Mouse (Mus musculus): Measurements from ENCODE around the gene Smg7. TPM values are rescaled to one million over a fixed set of nuclear protein-coding genes. Genes with fewer than 3 reads are reported as not detected.

Gene Smg7
- polyA plus RNA-seq, 1 experiment from 2014 or later: 23.1 TPM

GRCm38 (mm10) chr1:152845211-152845730, 57.2 kb downstream of the Smg7 start:
- no peaks in the 10 kb centered on the region for H3K4me1 ChIP-seq (replicated peaks; ENCODE audit: insufficient read depth, low read length)
- no peak for DNase-seq (ENCODE audit: low spot score)
- WGBS: 67% methylated on average over 3 of the region's 3 CpGs
- ATAC-seq (replicated peaks; ENCODE audit: low FRiP score, low read depth): no peak
- H3K27ac ChIP-seq: no peak overlapping the region
- H3K36me3 ChIP-seq (ENCODE audit: insufficient read depth, low read length): peaks cover 75% of the 10 kb centered on the region
- no peak overlapping the region for H3K4me3 ChIP-seq (replicated peaks; ENCODE audit: low read depth, low read length)
- no peak overlapping the region for H3K9ac ChIP-seq (ENCODE audit: low read depth, low read length)
- no peaks in the 10 kb centered on the region for H3K9me3 ChIP-seq (replicated peaks; ENCODE audit: low read length)
- H3K4me2 ChIP-seq (ENCODE audit: low read length): no peak overlapping the region
- no peaks in the 10 kb centered on the region for H3K27me3 ChIP-seq (ENCODE audit: insufficient read depth, low read length)
- no peak for TF ChIP-seq CTCF (IDR thresholded peaks at IDR 0.05; ENCODE audit: low read depth)

- DNase-seq (ENCODE audit: low spot score): no peak
- no peak for TF ChIP-seq CTCF (IDR thresholded peaks at IDR 0.05; ENCODE audit: low read depth)
- no peak overlapping the region for H3K4me3 ChIP-seq (replicated peaks; ENCODE audit: low read depth, low read length)
- peaks cover 78% of the 10 kb centered on the region for H3K36me3 ChIP-seq (ENCODE audit: insufficient read depth, low read length)
- 93% methylated on average over 1 of the region's 1 CpGs for WGBS
- no peaks in the 10 kb centered on the region for H3K4me1 ChIP-seq (replicated peaks; ENCODE audit: insufficient read depth, low read length)
- no peak for ATAC-seq (replicated peaks; ENCODE audit: low FRiP score, low read depth)
- H3K4me2 ChIP-seq (ENCODE audit: low read length): no peak overlapping the region
- H3K9me3 ChIP-seq (replicated peaks; ENCODE audit: low read length): no peaks in the 10 kb centered on the region
- H3K9ac ChIP-seq (ENCODE audit: low read depth, low read length): no peak overlapping the region
- H3K27me3 ChIP-seq (ENCODE audit: insufficient read depth, low read length): no peaks in the 10 kb centered on the region
- no peak overlapping the region for H3K27ac ChIP-seq
Observed at GRCm38 (mm10) chr1:152844634-152845033, 57.8 kb downstream of the Smg7 start.

- ATAC-seq (replicated peaks; ENCODE audit: low FRiP score, low read depth): no peak
- no peak for DNase-seq (ENCODE audit: low spot score)
- TF ChIP-seq CTCF (IDR thresholded peaks at IDR 0.05; ENCODE audit: low read depth): no peak
- Histone ChIP-seq H3K9me3 (replicated peaks; ENCODE audit: low read length) (no peaks in the 10 kb centered on the region), H3K4me2 (ENCODE audit: low read length) (no peak overlapping the region), H3K27me3 (ENCODE audit: insufficient read depth, low read length) (no peaks in the 10 kb centered on the region), H3K27ac (no peak overlapping the region), H3K9ac (ENCODE audit: low read depth, low read length) (no peak overlapping the region), H3K36me3 (ENCODE audit: insufficient read depth, low read length) (peaks cover 73% of the 10 kb centered on the region), H3K4me1 (replicated peaks; ENCODE audit: insufficient read depth, low read length) (no peaks in the 10 kb centered on the region), H3K4me3 (replicated peaks; ENCODE audit: low read depth, low read length) (no peak overlapping the region)
- 95% methylated on average over 2 of the region's 2 CpGs for WGBS
Observed at GRCm38 (mm10) chr1:152841057-152841456, 61.4 kb downstream of the Smg7 start.

DNA sequence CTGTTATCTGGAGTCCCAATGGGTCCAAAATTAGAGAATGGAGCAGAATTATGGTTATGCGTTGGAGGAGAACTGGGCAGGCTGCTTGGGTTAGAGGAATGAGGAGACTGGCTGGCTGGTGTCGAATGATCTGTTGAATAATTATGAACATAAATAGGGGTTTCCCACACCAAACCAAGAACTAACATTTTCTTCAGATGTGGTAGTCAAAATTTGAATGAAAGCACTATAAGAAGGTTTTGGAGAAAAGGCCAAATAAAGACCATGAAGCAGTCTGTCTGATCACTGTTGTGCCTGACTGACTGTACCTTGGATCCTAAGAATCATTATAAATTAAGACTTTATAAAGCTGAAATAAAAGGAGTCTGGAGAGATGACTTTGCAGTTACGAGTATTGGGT, 62.1 kb downstream of the Smg7 start:
- Histone ChIP-seq H3K4me1 (replicated peaks; ENCODE audit: insufficient read depth, low read length) (no peaks in the 10 kb centered on the region), H3K9me3 (replicated peaks; ENCODE audit: low read length) (no peaks in the 10 kb centered on the region), H3K27ac (no peak overlapping the region), H3K9ac (ENCODE audit: low read depth, low read length) (no peak overlapping the region), H3K36me3 (ENCODE audit: insufficient read depth, low read length) (peaks cover 70% of the 10 kb centered on the region), H3K27me3 (ENCODE audit: insufficient read depth, low read length) (no peaks in the 10 kb centered on the region), H3K4me3 (replicated peaks; ENCODE audit: low read depth, low read length) (no peak overlapping the region), H3K4me2 (ENCODE audit: low read length) (no peak overlapping the region)
- 91% methylated on average over 3 of the region's 3 CpGs for WGBS
- no peak for TF ChIP-seq CTCF (IDR thresholded peaks at IDR 0.05; ENCODE audit: low read depth)
- DNase-seq (ENCODE audit: low spot score) (no peak), ATAC-seq (replicated peaks; ENCODE audit: low FRiP score, low read depth) (no peak)

GRCm38 (mm10) chr1:152838841-152839240, 63.6 kb downstream of the Smg7 start:
- 84% methylated on average over 12 of the region's 12 CpGs for WGBS
- Histone ChIP-seq H3K27me3 (ENCODE audit: insufficient read depth, low read length) (no peaks in the 10 kb centered on the region), H3K9me3 (replicated peaks; ENCODE audit: low read length) (no peaks in the 10 kb centered on the region), H3K27ac (no peak overlapping the region), H3K4me2 (ENCODE audit: low read length) (no peak overlapping the region), H3K36me3 (ENCODE audit: insufficient read depth, low read length) (peaks cover 63% of the 10 kb centered on the region), H3K4me3 (replicated peaks; ENCODE audit: low read depth, low read length) (no peak overlapping the region), H3K4me1 (replicated peaks; ENCODE audit: insufficient read depth, low read length) (no peaks in the 10 kb centered on the region), H3K9ac (ENCODE audit: low read depth, low read length) (no peak overlapping the region)
- DNase-seq (ENCODE audit: low spot score) (no peak), ATAC-seq (replicated peaks; ENCODE audit: low FRiP score, low read depth) (no peak)
- no peak for TF ChIP-seq CTCF (IDR thresholded peaks at IDR 0.05; ENCODE audit: low read depth)

DNA sequence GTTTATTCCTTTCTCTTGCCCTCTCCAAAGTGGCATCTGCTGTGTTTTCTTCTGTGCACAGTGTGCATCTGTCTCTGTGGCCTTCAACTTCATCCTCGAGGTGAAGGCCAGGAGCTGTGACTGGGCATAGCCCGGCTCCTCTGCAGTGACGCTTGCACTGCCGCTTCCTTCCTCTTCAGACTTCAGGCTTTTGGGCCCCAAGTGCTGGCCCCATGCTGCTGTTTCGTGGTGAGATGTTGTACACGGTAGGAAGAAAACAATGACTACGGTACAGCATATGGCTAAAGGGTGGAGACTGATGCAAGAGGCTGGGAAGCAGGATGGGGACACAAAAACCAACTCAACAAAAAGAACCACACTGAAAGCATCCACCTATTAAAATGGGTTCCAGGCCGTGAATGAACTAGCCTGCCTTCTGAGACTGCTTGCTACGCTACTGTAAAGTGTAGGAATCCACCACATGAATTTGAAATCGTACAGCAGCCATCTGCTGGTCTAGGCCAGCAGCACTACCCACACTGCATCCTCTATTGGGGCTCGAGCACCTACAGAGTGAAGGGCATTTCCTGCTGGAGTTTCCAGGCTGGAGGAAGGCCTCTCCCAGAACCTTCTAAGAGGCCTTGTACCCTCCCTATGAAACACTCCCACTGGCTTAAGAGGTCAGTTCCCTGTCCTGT, 64.3 kb downstream of the Smg7 start:
- no peak for DNase-seq (ENCODE audit: low spot score)
- no peaks in the 10 kb centered on the region for H3K4me1 ChIP-seq (replicated peaks; ENCODE audit: insufficient read depth, low read length)
- H3K9ac ChIP-seq (ENCODE audit: low read depth, low read length): no peak overlapping the region
- no peak overlapping the region for H3K4me2 ChIP-seq (ENCODE audit: low read length)
- no peak overlapping the region for H3K4me3 ChIP-seq (replicated peaks; ENCODE audit: low read depth, low read length)
- TF ChIP-seq CTCF (IDR thresholded peaks at IDR 0.05; ENCODE audit: low read depth): no peak
- H3K9me3 ChIP-seq (replicated peaks; ENCODE audit: low read length): no peaks in the 10 kb centered on the region
- peaks cover 56% of the 10 kb centered on the region for H3K36me3 ChIP-seq (ENCODE audit: insufficient read depth, low read length)
- WGBS: 69% methylated on average over 11 of the region's 11 CpGs
- H3K27ac ChIP-seq: no peak overlapping the region
- no peak for ATAC-seq (replicated peaks; ENCODE audit: low FRiP score, low read depth)
- H3K27me3 ChIP-seq (ENCODE audit: insufficient read depth, low read length): no peaks in the 10 kb centered on the region

All from kidney, postnatal 0 days (tissue).